Mouse (Mus musculus): ENCODE measurements at regions not wholly inside any gene's neighbourhood (a gene's known extent, or its start where the extent isn't known, plus 50 kb on each side); places are given as distances from the start of the nearest gene placed in this dataset.

GRCm38 (mm10) chr10:117896911-117897643 lies 51.2 kb upstream of the Rap1b start:
- no peak for DNase-seq (ENCODE audit: low spot score in 2 of 2)

- DNase-seq (ENCODE audit: low spot score in 2 of 2) = no peak
Measured at GRCm38 (mm10) chr10:117897766-117898165, 51.9 kb upstream of the Rap1b start.

DNA sequence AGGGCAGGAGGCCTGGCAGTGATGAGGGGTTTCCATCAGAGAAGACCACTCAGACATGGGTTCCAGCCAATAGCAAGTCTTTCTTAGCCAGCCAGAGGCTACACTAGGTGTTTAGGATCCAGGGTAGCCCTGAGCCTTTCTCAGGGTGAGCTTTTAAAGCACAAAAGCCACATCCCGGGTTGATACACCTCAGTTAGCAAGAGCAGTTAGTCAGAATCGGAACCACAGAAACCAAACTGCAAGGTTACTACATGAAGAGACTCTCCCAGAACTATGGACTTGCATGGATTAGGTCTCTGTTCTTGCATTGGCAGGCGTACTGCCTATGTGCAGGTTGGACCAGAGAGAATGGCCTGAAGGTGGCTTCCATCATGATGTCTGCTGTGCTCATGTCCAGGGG lies 52.6 kb upstream of the Rap1b start:
- DNase-seq (ENCODE audit: low spot score in 2 of 2) = no peak

GRCm38 (mm10) chr10:117899410-117899935 lies 53.6 kb upstream of the Rap1b start:
- no peak for DNase-seq (ENCODE audit: low spot score in 2 of 2)

GRCm38 (mm10) chr10:117905666-117906266 lies 59.9 kb upstream of the Rap1b start:
- peak in 1 of 2 experiments; percentile 11 for DNase-seq (ENCODE audit: low spot score in 2 of 2)

DNA sequence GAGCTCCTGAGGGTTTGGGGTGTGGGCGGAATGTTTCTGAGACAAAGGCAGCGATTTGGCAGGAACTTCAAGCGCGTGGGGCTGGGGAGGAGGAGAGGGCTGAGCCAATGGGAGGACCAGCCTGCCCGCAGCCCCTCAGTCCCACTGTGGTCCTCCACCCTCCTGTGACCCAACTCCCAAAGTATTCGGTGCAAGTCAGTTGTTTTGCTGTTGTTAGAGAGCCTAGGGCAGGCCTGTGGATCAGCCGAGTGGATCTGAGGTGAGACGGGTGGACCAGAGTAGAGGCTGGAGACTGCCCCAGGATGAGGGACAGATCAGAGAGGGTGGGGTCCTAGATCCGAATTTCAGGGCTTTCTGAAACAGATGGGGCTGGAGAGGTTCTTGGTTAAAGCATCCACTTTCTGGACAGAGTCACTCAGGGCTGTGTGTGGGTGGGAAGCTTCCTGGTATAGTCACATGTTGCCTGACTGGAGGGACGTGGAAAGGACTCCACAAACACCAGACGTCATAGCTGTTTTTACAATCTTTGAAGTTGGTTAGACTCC lies 60.5 kb upstream of the Rap1b start:
- peak in 1 of 2 experiments; percentile 37 for DNase-seq (ENCODE audit: low spot score in 2 of 2)

DNA sequence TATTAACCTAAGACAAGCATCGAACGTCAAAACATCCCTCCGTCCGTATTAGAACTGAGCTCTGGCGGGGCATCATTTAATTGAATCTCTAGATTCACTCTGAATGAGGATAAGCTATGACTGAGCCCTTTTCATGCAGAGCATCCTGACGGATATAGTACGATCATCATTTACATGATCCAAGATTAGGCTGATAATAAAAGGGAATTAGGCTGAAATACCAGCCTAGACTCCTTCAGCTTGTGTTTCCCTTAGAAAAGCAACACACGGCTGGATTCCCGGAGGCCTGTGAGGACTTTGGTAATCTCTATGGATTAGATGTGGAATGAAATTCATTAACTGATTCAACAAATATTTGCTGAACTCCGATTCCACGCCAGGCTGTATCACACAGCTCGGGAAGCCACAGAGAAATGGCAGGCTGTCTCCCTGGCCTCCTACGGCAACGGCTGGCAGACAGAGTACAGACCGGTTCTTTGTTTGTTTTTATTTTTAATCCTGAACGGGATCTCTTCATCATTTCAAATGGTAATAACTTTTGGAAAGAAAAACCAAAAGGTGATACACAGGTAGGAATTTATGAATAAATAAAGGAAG lies 62.3 kb upstream of the Rap1b start:
- DNase-seq (ENCODE audit: low spot score in 2 of 2) = no peak

DNA sequence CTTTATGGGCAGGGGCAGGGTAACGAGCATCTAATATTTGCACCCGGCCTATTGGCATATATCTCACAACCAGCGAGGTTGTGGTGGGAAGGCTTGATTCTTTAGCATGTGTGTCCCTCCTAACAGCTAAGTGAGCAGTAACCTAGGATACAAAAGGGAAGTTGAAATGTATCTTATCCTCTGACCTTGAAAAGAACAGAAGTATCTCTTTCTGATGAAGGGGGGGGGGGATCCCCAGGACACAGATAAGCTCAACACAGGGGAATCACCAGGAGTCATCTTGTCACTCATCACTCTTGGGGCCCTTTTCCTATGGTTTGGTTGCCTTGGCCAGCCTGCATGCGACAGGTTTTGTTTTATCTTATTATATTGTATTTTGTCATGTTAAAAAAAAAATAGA lies 63.3 kb upstream of the Rap1b start:
- DNase-seq (ENCODE audit: low spot score in 2 of 2) = no peak

DNA sequence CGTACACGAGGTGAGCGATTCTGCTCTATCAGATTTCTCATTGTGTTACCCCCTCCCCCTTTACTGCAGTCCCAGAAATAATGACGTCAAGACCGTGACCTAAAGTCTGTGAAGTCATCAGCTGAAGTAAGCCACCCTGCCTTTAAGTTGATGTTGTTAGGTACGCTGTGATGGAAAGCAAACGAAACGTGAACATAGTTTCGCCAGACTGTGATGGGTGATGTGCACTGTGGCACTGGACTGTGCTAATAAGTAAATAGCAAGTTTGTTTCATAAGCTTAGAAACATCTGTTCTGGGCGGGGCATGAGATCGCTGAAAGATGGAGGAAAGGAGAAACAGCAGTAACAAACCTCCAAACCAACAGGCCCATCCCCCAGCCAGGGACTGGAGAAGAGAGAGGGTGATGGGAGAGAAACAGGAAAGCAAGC lies 64.0 kb upstream of the Rap1b start:
- DNase-seq (ENCODE audit: low spot score in 2 of 2) = no peak

DNA sequence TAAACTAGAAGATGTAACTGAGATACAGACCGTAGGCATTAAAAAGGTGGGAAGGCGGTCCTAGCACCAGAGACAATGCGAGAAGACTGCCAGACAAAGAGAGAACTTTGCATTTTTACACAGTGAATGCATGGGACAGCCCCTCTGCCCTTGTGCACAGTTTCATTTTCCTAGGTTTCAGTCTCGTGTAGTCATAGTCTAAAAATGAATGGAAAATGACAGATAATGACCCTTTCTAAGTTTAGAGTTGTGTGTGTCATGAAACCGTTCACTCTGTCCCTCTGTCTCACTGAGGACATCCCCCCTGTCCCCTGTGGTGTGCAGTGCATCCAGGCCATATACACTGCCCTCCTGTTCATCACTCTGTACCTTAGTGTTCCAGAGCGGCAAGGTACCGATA lies 64.6 kb upstream of the Rap1b start:
- DNase-seq (ENCODE audit: low spot score in 2 of 2) = no peak

- no peak for DNase-seq (ENCODE audit: low spot score in 2 of 2)
Measured at GRCm38 (mm10) chr10:117915011-117915735, 69.3 kb upstream of the Rap1b start.

DNA sequence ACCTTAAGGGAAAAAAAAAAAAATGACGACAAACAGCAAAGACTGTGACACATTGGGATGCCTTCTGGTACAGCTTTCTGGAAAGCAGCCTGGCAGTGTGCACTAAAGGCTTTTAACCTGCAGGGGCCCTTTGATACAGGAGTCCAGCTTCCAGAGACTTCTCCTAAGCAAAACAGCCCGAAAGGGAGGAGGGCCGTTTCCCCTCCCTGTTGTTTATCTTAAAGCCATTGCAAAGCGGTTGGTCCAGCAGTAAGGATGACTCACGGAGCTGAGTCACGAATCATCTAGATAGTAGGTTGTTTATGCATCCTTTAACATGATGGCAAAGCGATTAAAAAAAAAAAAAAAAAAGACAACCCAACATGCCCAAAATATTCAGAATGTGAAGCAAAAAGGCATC lies 70.4 kb upstream of the Rap1b start:
- DNase-seq (ENCODE audit: low spot score in 2 of 2) = no peak

DNA sequence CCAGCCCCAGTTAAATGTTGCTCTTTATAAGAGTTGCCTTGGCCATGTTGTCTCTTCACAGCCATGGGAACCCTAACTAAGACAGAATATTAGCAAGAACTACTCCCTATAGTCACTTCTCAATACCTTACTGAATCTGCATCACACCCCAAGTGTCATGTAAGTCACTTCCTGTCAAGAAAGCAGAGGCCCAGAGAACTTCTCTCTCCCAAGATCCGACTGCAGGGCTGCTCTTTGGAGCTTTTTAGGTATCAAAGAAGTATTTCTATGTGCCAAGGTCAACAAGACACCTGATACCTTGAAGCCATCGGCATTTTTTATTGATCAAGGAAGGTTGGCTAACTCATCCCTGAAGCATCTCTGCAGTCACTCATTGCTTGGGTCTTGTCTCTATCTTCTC lies 72.0 kb upstream of the Rap1b start:
- DNase-seq (ENCODE audit: low spot score in 2 of 2) = no peak

- DNase-seq (ENCODE audit: low spot score in 2 of 2) = no peak
Measured at GRCm38 (mm10) chr10:117918616-117919015, 72.8 kb upstream of the Rap1b start.

- no peak for DNase-seq (ENCODE audit: low spot score in 2 of 2)
Measured at GRCm38 (mm10) chr10:117919186-117919941, 73.5 kb upstream of the Rap1b start.

DNA sequence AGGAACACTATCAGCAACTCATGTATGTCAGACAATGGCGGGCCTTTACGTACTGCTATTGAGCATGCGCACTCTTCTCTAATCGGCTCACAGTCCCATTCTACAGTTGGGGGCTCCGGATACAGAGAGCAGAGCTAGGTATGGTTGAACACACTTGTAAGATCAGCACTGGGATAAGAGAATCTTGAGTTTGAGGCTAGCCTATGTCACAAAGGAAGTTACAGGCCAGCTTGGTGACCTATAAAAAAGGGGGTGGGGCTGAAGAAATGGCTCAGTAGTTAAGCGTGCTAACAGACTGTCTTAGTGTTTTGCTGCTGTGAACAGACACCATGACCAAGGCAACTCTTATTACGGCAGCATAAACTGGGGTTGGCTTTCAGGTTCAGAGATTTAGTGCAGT lies 79.4 kb upstream of the Rap1b start:
- no peak for DNase-seq (ENCODE audit: low spot score in 2 of 2)

- DNase-seq (ENCODE audit: low spot score in 2 of 2) = no peak
Measured at GRCm38 (mm10) chr10:117925611-117926555, 80.0 kb upstream of the Rap1b start.

DNA sequence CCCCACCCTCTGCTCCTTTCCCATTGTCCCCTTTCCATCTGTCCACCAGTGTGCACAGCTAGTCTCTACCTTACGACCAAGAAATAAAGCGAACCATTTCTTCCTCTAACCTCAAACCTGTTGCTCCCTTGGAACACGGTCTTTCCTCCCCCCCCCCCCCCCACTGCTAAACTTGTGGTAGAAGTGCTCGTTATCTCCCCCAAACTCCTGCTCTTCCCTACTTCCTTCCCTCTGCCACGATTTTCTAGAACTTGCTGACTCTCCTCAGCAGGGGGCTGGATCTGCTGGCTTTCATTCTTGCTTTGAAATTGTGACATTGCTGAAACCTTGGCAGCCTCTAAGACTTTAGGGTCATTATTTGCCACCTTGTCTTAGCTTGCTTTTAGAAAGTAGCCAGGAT lies 83.2 kb upstream of the Rap1b start:
- no peak for DNase-seq (ENCODE audit: low spot score in 2 of 2)

- DNase-seq (ENCODE audit: low spot score in 2 of 2) = no peak
Measured at GRCm38 (mm10) chr10:117934797-117935196, 89.0 kb upstream of the Rap1b start.

DNA sequence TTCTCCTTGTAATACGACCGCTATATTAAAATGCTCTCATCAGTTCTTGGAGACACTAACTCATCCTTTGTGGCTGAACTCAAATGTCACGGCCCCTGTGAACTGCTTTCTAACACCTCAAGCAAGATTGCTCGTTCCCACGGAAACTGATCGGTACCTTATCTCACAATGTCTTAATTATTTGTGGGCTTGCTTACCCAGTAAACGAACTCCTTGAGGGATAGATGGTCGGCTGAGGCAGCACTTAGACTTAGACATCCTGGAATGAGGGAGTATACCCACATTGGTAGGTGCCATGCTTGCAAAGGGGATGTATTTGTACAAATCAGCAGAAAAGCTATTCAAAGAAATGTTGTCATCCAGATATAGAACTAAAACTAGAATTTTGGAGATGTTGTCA lies 92.9 kb upstream of the Rap1b start:
- DNase-seq (ENCODE audit: low spot score in 2 of 2) = no peak
